Mouse (Mus musculus) liver, adult (tissue): Measurements from ENCODE around the gene Fam227b.

Source experiments
- GATA4 ChIP-seq: IDR thresholded peaks from 2 replicates; pipeline ENCODE4 v1.6.1; 2014; ENCODE audit warnings: mild to moderate bottlenecking, low read length; ENCODE audit not compliant: insufficient replicate concordance

Gene Fam227b

DNA sequence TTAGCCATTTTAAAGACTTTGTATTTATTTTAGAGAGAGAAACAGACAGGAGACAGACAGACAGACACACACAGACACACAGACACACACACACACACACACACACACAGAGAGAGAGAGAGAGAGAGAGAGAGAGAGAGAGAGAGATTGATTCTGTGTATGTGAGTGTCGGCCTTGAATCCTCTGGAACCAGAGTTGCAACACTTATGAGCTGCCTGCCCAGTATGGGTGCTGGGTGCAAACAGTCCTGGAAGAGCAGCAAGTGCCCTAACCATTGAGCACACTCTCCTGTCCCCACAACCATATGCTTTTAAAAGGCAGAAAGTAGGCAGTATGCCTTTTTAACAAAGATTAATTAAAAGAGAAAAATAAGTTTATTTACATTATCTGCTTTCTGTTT, 183.0 kb downstream of the Fam227b start:
- no peak for TF ChIP-seq GATA4

DNA sequence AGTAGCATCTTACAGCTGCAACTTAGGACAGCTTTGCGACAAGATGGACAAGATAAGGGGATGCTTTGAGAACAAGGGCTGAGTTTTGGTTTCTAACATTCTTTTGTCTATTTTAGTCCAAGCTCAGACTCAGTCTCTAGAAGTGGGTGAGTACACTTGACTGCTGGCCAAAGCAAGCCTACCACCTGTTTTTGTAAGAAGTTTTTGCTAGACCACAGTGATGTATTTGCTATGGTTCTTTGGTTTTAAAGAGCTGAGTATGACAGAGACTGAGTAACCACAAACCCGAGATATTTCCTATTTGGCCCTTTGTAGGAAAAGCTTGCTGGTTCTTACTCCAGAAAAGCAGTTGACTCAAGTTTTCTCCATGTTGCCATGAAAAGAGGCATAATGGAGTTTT, 203.6 kb downstream of the Fam227b start:
- no peak for TF ChIP-seq GATA4

- no peak for TF ChIP-seq GATA4
Observed at GRCm38 (mm10) chr2:125943301-125943700, 208.5 kb downstream of the Fam227b start.

DNA sequence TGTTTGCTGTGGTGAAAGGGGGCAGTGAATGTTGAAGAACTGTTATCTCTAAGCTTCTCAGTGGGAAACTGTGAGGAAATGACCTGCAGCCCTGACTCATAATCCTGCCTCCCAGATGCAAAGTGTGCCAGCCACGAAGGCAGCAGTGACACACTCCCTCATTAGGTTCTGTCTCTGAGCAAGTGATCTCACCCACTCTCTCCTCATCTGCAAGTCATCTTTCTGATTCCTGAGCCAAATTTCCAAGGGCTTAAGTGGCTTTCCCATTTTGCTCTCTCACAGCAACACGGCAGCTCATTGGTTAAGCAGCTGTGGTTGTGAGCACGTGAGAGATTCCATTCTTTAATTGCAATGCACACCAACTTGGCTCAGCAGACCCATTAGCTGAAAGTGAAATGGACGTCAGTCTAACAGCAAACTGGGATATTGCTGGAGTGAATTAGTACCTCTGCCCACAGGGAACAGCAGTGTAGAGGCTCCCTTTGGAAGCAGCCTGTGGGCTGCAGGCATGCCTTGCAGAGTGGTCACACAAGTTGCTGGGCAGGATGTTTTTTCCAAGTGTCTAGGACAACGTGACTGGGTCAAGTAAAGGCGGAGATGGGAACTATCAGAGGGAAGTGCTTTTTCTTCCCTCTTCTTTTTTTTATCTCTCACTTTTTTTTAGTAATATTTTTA, 210.6 kb downstream of the Fam227b start:
- TF ChIP-seq GATA4 = no peak

GRCm38 (mm10) chr2:125938993-125939642, 212.7 kb downstream of the Fam227b start:
- TF ChIP-seq GATA4 = no peak

DNA sequence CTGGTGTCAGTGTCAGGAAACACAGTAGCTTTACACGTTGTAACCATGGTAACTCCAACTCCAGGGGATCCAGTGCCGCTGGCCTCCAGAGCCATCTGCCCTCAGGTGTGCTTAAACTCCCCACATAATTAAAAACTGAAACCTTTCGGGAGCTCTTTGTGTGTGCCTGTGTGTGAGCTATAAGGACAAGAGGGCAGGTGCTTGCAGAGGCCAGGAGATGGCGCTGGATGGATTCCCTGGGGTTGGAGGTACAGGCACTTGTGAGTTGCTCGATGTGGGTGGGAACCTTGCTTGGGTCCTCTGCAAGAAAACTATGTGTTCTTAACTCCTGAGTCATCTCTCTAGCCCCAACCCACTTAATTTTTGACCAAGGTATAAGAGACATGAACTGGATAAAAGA, 215.4 kb downstream of the Fam227b start:
- no peak for TF ChIP-seq GATA4

DNA sequence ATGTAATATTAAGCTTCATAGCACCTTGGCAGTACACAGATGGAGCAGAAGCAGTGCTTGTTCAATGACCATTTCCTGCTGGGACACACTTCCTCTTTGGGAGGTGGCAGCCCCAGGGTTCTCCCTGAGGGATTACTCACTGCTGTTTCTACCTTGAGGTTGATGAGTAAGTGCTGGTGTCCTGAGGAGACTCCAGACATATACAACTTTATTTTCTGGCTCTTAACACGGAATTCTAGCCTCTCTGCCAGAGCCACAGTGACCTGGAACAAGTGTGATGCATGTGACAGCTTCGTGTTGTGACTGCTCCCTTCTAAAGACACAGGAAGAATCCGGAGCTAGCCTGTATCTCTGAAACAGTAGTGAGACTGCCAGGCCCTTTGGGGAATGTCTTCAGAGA, 217.8 kb downstream of the Fam227b start:
- no peak for TF ChIP-seq GATA4
